Mouse (Mus musculus): ENCODE results near the gene Ddx42. TPM values are rescaled to one million over a fixed set of nuclear protein-coding genes. Genes with fewer than 3 reads are reported as not detected.
"Not testable (repeated sequence)": the region's sequence is repeated elsewhere in the genome, so short reads cannot be mapped to it uniquely, and the experiment has no call there.

The Ddx42 gene
- total RNA-seq, 2 experiments from 2014 or later = 63.4 to 68.7 TPM

GRCm38 (mm10) chr11:106212771-106213170, 4.0 kb upstream of the Ddx42 start:
- Histone ChIP-seq H3K27ac (no peak overlapping the region), H3K4me3 (no peak overlapping the region)
- DNase-seq (ENCODE audit: extremely low spot score in 1 of 2, low spot score in 2 of 2) = no peak
- TF ChIP-seq CTCF (IDR thresholded peaks at IDR 0.05) = no peak
- intact Hi-C loops (cut with DNase I) = no loop called here

DNA sequence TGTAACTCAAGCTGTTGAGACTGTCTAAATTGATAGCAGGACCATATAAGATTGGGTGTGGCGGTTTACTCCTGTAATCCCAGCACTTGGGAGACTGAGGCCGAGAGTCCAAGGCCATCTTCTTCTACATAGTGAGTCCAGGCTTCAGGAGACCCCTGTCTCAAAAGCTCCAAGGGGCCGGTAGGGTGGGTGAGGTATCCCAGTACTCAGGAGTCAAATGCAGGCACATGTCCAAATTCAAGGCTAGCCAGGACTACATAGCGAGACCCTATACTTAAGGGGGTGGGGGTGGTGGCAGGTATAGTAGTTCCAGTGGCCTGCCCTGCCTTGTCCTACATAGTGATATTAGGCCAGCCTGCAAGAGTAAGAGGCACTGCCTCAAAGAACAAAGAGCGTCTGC, 1.9 kb upstream of the Ddx42 start:
- intact Hi-C loops (cut with DNase I) = loop anchor here (5.0 kb wide), 1 partner anchor 42 kb away; the partner anchor contains the start of genes Ftsj3 and Psmc5
- DNase-seq (ENCODE audit: extremely low spot score in 1 of 2, low spot score in 2 of 2) = no peak
- Histone ChIP-seq H3K4me3 (peak overlapping the region; percentile 87), H3K27ac (no peak overlapping the region)
- no peak for TF ChIP-seq CTCF (IDR thresholded peaks at IDR 0.05)

DNA sequence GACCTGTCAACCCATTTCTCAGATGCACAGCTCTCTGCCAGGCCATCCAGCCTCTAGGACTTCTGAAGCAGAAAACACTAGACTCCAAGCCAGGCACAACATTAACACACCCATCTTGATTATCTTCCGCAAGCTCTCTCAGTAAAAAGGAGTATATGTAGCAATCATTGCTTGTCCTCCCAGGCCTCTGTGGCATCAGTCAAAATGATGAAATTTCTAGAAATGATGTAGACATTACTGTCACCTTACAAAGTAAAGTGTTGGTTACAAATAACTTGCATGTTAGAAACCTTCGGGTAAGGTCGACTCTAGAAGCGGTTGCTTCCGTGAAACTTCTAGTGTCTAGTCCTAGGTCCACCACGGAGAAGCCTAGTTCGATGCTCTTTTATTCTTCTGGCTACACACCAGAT, 1.3 kb upstream of the Ddx42 start:
- TF ChIP-seq CTCF (IDR thresholded peaks at IDR 0.05) = no peak
- Histone ChIP-seq H3K4me3 (peak overlapping the region; percentile 87), H3K27ac (peak overlapping the region; percentile 85; the same call in 1 of the 2 replicates)
- DNase-seq (ENCODE audit: extremely low spot score in 1 of 2, low spot score in 2 of 2) = no peak
- intact Hi-C loops (cut with DNase I) = loop anchor here (5.0 kb wide), 1 partner anchor 42 kb away; the partner anchor contains the start of genes Ftsj3 and Psmc5

DNA sequence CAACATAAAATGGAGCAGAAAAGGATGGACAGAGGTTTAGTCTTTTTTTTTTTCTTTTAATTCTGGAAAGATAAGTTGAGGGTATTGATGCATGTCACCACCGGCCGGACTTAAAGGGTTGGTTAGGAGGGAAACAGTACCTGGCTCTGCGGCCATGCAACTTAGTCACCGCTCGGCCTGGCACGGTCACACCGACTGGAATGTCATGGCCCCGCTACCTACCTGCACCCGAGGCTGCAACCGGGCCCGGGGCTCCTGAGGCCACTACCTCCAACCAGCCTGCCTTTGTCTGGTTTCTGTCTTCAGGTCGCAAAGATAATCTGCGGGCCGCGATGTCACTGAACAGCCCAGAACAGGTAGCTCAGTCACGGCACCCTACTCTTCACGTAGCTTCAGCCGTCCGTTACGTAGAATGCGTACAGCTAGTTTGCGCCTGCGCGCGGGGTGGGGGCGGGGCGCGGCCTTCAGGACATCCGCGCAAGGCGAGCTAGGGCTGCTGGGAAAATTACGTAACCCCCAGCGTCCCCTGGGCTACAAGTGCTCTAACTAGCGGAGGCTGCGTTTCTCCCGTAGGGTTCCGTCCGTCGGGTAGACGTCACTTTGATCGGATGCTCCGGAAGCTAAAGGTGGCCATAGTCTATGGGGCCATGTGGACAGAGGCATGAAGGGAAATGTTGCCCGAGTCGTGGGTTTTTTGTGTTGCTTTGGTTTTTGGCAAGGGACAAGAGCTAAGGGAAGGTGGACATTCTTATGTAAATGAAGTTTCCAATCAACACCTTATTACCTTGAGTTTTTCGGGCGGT, 598 bp upstream of the Ddx42 start, which contains the start of gene Ccdc47:
TSS of gene Ccdc47 (minus strand) at position 418 of the 803 bp plus-strand sequence.
- H3K27ac ChIP-seq = peak within 1 kb of the TSS; percentile 85
- no peak for TF ChIP-seq CTCF (IDR thresholded peaks at IDR 0.05)
- intact Hi-C loops (cut with DNase I) = loop anchor here (1.0 to 5.0 kb wide), 4 partner anchors 23 to 57 kb away; partner anchors contain the start of genes Ftsj3, Gm10840, Limd2 and Psmc5
- H3K4me3 ChIP-seq = peak within 1 kb of the TSS; percentile 87
- DNase-seq (ENCODE audit: extremely low spot score in 1 of 2, low spot score in 2 of 2) = peak; percentile 89 to 97

GRCm38 (mm10) chr11:106220603-106221002, 3.9 kb downstream of the Ddx42 start:
- intact Hi-C loops (cut with DNase I) = no loop called here
- no peak for TF ChIP-seq CTCF (IDR thresholded peaks at IDR 0.05)
- Histone ChIP-seq H3K27ac (no peak overlapping the region), H3K4me3 (no peak overlapping the region)
- no peak for DNase-seq (ENCODE audit: extremely low spot score in 1 of 2, low spot score in 2 of 2)

DNA sequence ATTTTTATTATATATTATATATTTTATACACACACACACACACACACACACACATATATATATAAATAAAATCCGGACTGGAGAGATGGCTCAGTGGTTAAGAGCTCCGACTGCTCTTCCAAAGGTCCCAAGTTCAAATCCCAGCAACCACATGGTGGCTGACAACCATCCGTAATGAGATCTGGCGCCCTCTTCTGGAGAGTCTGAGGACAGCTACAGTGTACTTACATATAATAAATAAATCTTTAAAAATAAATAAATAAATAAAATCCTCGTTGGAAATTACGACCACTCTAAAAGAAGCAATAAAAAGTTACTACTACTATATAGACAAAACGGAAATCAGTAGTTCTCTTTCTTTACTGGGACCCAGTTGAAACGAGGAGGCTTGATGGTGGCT, 17.3 kb downstream of the Ddx42 start:
- peak; percentile 41 for TF ChIP-seq CTCF (IDR thresholded peaks at IDR 0.05)
- H3K27ac ChIP-seq; intact Hi-C loops (cut with DNase I): not testable (repeated sequence)

GRCm38 (mm10) chr11:106246834-106247233, 30.1 kb downstream of the Ddx42 start:
- intact Hi-C loops (cut with DNase I) = no loop called here
- Histone ChIP-seq H3K27ac (no peak overlapping the region), H3K4me3 (no peak overlapping the region)
- no peak for DNase-seq (ENCODE audit: extremely low spot score in 1 of 2, low spot score in 2 of 2)
- peak; percentile 46 for TF ChIP-seq CTCF (IDR thresholded peaks at IDR 0.05)

More for the DNA sequence above, 17.3 kb downstream of the Ddx42 start:
- not testable (repeated sequence) for DNase-seq (ENCODE audit: extremely low spot score in 1 of 2, low spot score in 2 of 2); H3K4me3 ChIP-seq

DNA sequence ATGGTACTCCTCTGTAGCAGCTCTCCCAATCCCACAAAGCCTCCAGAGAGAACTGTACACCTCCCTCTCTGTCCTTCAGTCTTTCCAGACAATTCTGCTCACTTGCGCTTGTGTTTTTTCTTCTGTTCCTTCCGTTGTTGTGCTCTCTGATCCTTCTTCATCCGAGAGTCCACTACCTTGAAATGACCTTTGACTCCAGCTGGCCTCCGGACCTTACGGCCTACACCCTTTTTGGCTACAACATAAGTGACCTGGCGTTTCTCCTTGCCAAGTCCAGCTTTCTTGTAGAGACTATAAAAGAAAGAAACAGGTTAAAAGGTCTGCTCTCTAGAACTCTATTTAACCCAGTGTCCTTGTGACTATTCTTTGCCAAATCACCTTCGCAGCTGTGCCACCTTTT, 32.6 kb downstream of the Ddx42 start:
- intact Hi-C loops (cut with DNase I) = no loop called here
- no peak overlapping the region for H3K27ac ChIP-seq
- no peak for DNase-seq (ENCODE audit: extremely low spot score in 1 of 2, low spot score in 2 of 2)
- H3K4me3 ChIP-seq = no peak overlapping the region
- no peak for TF ChIP-seq CTCF (IDR thresholded peaks at IDR 0.05)

GRCm38 (mm10) chr11:106254767-106255166, 38.0 kb downstream of the Ddx42 start:
- Histone ChIP-seq H3K27ac (peak overlapping the region; percentile 42; the same call in 1 of the 2 replicates), H3K4me3 (peak overlapping the region; percentile 74)
- no peak for DNase-seq (ENCODE audit: extremely low spot score in 1 of 2, low spot score in 2 of 2)
- no peak for TF ChIP-seq CTCF (IDR thresholded peaks at IDR 0.05)
- intact Hi-C loops (cut with DNase I) = loop anchor here (5.0 kb wide), 2 partner anchors 37 to 73 kb away; partner anchors contain the start of genes Ccdc47 and Ddx42

- no peak for DNase-seq (ENCODE audit: extremely low spot score in 1 of 2, low spot score in 2 of 2)
Observed at GRCm38 (mm10) chr11:106255174-106255573, 38.4 kb downstream of the Ddx42 start.

GRCm38 (mm10) chr11:106255685-106256451, 39.1 kb downstream of the Ddx42 start, which contains the start of the genes Ftsj3 and Psmc5:
TSS of gene Ftsj3 (minus strand) at chr11:106256079.
TSS of gene Psmc5 (plus strand) at chr11:106256154.
- peak; percentile 96 to 98 for DNase-seq (ENCODE audit: extremely low spot score in 1 of 2, low spot score in 2 of 2)
- Histone ChIP-seq H3K27ac (peak within 1 kb of the TSS; percentile 93), H3K4me3 (peak within 1 kb of the TSS; percentile 74)
- intact Hi-C loops (cut with DNase I) = loop anchor here (2.0 to 5.0 kb wide), 3 partner anchors 17 to 71 kb away; partner anchors contain the start of genes Ccdc47, Ddx42 and Smarcd2
- TF ChIP-seq CTCF (IDR thresholded peaks at IDR 0.05) = no peak; the same call in 1 of the 2 replicates

More at GRCm38 (mm10) chr11:106255174-106255573, 38.4 kb downstream of the Ddx42 start:
- peak overlapping the region; percentile 42; the same call in 1 of the 2 replicates for H3K27ac ChIP-seq
- peak overlapping the region; percentile 74 for H3K4me3 ChIP-seq
- intact Hi-C loops (cut with DNase I) = loop anchor here (5.0 kb wide), 2 partner anchors 38 to 72 kb away; partner anchors contain the start of genes Ccdc47 and Ddx42
- no peak for TF ChIP-seq CTCF (IDR thresholded peaks at IDR 0.05)

Data from left cerebral cortex, adult 2 months (tissue).